Mouse (Mus musculus) cerebellum, adult 9-10 months (tissue): Measurements from ENCODE around the gene Fam234b.
A peak's percentile ranks its signal among the peaks of the same experiment; 100 is the strongest.

Source experiments
- DNase-seq: peaks from one replicate; pipeline ENCODE4 v3.0.0; 2022

Gene Fam234b

DNA sequence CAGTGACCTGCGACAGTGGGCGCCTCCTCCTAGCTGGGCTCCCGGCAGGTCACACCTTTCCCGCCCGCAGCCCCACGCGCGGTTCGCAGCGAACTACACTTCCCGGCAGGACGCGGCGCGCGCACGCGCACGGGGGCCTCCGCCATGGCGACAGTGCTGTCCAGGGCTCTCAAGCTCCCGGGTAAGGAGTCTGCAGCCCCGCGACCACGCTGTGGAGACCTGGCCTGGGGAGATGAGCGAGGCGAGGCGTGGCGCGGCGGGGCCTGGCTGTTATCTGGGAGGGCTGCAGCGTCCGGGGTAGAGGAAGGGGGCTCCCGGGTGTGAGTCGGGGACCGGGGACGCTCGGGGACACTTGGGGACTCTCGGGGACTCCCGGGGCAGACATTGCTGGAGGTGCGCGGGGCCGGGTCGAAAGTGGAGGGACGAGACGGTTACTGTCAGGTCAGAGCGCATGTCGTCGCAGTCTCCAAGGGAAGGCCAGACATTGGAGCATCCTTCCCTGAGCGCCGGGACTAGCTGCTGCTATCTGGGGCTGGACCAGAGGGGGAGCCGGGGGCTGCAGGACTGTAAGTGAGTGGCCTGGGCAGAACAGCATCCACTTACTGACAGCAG lies at the start of gene Fam234b, which contains the start of gene Hebp1:
Gene Fam234b (plus strand): TSS at position 57 of the 612 bp plus-strand sequence.
Gene Hebp1 (minus strand): TSS at position 102 of the 612 bp plus-strand sequence.
- DNase-seq: peak; percentile 88

- DNase-seq: peak; percentile 19
Observed at GRCm38 (mm10) chr6:135148506-135148905, 49.3 kb upstream of the Fam234b start.

DNA sequence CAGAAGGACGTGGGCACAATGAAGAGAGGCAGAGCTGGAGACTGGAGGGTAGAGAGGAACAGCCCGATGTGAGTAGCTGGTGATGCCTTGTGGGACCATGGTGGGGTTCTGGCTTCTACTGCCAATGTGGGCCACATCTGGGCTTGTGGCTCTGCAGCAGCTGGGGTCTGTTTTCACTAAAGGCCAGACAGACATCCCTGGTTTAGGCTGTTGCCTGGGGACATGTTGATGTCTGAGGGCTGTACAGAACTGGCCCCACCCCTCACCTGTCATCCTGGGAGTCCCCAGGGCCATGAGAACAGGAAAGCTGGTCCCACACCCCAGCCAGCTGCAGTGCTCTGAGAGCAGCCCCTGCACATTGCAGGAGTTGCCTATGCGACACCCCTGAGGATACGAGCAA lies 48.6 kb upstream of the Fam234b start:
- no peak for DNase-seq

- DNase-seq: no peak
Observed at GRCm38 (mm10) chr6:135149722-135150121, 48.1 kb upstream of the Fam234b start.

DNA sequence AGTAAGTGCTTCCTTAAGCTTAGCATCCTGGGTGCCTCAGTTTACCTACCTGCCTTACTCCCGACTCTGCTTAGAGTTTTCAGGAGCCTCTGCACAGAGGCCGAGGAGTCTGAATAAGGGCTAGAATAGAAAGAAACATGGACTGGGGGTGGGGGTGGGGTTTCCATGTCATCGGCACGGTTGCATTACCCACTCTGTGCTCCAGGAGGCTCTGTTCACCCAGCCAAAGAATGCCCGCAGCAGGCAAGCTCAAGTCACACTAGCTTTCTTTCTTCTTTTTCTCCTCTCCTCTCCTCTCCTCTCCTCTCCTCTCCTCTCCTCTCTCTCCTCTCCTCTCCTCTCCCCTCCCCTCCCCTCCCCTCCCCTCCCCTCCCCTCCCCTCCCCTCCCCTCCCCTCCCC lies 47.5 kb upstream of the Fam234b start:
- no peak for DNase-seq

GRCm38 (mm10) chr6:135153719-135154118 lies 44.1 kb upstream of the Fam234b start:
- DNase-seq: no peak

- DNase-seq: no peak
Observed at GRCm38 (mm10) chr6:135156597-135156996, 41.2 kb upstream of the Fam234b start.

DNA sequence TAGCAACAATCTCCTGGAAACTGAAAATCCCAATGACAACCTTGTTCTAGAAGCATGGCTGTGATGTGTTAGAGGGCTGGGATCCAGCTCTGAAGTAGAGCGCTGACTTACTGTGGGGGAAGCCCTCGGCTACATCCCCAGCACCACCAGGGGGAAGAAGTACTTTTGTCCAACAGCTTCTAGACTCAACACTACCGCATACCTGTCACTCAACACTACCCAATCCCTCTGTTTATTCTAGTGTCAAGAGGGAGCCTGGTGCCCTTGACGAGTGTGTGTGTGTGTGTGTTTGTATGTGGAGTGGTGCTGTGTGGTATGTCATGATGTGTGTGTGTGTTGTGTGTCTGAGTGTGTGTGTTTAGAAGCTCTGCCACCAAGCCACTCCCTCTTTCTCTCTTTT lies 40.3 kb upstream of the Fam234b start:
- no peak for DNase-seq

GRCm38 (mm10) chr6:135158509-135158908 lies 39.3 kb upstream of the Fam234b start:
- DNase-seq: no peak

DNA sequence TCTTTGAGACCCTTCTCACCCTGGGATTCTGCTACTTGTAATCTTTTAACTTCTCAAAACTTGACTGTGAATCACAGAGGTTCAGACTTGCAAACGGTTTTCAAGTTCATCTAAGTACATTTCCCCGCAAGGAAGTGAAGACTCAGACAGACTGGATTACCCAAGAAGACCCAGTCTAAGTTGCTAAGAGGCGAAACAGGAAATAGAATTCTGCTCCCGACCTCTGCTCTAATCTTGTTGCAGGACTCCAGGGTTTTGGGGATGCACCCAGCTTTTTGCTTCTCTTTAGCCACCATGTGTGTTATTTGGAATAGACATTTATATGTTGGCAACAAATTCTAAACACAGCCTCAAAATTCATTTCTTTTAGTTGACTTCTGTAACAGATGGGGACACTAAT lies 36.4 kb upstream of the Fam234b start:
- DNase-seq: no peak

DNA sequence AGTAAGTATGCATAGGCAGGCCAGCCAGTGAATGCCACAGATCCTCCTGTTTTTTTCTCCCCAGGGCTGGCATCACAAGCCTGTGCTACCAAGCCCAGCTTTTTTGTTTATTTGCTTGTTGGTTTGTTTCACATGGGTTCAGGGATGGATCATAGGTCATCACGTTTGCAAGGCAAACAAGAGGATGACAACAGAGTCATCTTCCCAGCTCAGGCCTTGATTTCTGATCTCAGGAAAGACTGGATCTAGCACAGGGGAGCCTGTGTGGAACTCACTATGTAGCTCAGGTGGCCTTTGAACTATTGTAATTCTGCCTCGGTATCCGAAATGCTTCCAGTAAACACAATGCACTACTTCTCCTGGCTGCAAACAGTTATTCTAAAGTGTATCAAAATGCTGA lies 35.5 kb upstream of the Fam234b start:
- DNase-seq: no peak

- no peak for DNase-seq
Observed at GRCm38 (mm10) chr6:135162861-135163260, 34.9 kb upstream of the Fam234b start.

GRCm38 (mm10) chr6:135165191-135165590 lies 32.6 kb upstream of the Fam234b start:
- no peak for DNase-seq

GRCm38 (mm10) chr6:135165706-135166105 lies 32.1 kb upstream of the Fam234b start:
- DNase-seq: no peak

- DNase-seq: no peak
Observed at GRCm38 (mm10) chr6:135166262-135166661, 31.5 kb upstream of the Fam234b start.

DNA sequence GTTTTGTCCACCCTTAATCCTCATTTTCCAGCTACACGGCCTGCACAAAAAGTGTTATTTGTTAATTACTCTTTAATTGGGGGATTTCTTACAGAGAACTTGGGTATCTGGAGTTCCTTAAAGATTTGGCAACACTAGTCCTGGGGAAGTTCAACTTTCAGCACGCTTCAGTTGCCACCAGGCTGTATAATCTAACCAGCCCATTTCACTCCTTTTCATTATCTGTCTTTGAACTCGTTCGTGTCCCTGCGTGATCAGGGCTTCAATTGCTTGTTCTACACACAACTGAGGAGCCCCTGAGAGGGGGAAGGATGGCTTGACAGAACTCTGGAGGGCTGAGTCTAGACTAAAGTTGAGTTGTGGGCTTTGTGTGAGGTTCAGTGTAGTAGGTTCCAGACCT lies 31.1 kb upstream of the Fam234b start:
- no peak for DNase-seq

DNA sequence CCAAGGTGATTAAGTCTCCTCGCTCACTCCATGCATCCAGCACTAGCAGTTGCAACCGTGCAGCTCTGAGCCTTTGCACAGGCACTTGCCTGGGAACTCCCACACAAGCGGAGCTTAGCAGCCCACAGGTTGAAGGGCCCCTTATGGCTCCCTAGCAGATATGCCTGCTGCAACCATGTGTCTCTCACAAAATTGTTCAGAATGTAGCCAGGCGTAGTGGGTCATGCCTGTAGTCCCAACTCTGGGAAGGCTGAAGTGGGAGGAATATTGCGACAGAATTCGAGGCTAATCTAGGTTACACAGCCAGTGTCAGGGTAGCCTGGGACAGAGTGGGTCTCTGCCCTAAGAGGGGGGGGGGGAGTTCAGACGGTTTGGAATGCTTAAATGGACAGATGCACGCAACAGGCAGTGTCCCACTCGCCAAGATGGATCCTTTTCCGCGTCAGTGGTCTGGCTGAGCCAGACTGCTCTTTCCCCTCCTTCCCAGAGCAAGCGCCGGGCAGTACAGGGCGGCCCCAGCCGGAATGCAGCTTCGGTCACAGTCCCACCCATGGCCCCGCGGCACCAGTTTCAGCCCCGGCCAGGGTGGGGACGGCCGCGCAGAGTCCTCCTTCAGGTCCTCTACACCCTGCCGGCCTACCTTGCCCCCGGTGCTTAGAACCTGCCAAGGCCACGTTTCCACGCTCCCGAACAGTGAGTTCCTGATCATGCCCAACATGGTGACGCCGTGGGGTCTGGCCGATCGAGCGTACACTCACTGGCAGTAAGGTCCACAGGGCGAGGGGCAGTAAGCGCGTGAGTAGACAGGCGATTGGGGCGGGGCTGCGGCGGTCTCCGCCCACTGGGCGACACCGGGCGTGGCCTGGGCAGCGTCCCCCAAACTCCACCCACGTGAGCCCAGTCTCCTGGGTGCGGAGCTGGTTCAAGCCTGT lies 30.1 kb upstream of the Fam234b start:
- peak; percentile 78 for DNase-seq

DNA sequence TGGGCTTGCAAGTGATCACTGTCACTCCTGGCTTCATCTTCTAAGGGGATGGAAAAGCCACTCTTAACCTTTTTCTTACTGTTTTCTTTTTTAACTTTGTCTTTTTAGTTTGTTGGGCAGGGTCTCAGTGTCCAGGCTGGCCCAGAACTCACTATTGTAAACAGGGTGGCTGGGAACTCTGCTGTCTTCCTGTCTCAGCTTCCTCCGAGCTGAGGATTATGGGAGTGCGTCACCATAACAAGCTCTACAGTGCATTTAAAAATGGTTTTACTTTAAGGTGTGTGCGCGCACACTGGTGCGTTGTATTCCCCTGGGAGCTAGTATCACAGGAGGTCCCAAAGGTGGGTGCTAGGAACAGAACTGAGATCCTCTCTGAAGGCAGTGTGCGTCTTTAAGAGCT lies 29.3 kb upstream of the Fam234b start:
- no peak for DNase-seq

- DNase-seq: no peak
Observed at GRCm38 (mm10) chr6:135169246-135169645, 28.5 kb upstream of the Fam234b start.

DNA sequence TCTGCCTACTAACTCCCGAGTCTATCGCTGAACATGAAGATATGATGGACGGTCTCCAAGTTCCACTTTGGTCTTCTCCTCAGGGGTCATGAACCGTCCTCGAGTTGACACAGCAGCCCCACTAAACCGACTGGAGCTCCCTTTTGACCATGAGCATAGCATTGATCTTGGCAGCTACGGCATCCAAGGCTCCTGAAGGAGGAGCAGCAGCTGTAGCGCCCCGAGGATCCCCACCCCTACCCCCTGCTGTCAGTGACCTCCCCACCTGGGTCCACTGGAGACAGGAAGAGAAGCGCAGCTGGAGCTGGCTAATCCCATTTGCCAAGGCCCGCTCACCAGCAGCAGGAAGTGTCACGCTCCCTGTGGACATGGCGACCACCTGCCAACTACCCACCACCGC lies 26.0 kb upstream of the Fam234b start:
- DNase-seq: no peak

- no peak for DNase-seq
Observed at GRCm38 (mm10) chr6:135175014-135175413, 22.8 kb upstream of the Fam234b start.

DNA sequence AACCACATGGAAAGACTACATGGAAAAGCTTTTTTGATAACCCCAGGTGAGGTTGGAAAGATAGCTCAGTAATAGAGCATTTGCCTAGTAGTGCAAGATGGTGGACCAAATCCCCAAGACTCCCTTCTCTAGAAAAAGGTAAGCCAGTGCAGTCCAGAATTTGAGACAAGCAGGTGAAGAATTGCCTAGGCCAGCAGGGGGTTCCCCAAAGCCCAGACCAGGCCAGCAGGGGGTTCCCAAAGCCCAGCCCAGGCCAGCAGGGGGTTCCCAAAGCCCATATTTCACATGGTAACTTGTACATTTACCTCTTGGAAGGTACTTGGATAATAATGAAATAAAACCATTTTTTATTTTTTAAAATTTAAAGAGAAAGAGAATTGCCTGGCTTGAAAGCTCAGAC lies 20.5 kb upstream of the Fam234b start:
- DNase-seq: no peak

DNA sequence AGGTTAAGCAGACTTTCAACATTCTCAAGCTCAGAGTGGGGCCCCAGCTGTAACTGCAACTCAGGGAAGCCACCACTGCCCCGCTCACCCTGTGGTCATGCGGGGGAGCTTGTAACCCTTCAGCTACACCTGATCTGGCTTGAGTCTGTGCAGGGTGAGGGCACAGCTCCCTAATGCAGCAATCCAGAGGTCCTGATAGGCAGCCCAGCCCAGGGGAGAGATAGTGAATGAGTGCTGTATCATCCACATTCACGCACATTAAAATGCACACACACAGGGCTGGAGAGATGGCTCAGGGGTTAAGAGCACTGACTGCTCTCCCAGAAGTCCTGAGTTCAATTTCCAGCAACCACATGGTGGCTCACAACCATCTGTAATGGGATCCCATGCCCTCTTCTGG lies 19.2 kb upstream of the Fam234b start:
- DNase-seq: no peak

GRCm38 (mm10) chr6:135182925-135183324 lies 14.9 kb upstream of the Fam234b start:
- no peak for DNase-seq
